Mouse (Mus musculus) kidney, adult 2 months (tissue): ENCODE measurements around the gene Klf12.

ENCODE experiments used
- CTCF ChIP-seq: fragments of 200-500 bp; conservative IDR thresholded peaks from 2 replicates; pipeline ENCODE4 v1.5.1; 2011; ENCODE audit warnings: low read depth, mild to moderate bottlenecking, control low read depth, low read length, moderate library complexity, mixed read lengths; ENCODE audit not compliant: insufficient read depth, insufficient read length
- POLR2A ChIP-seq: fragments of 200-500 bp; IDR thresholded peaks from one replicate; pipeline ENCODE4 v1.6.1; 2011; ENCODE audit warnings: low read depth, low read length, control low read depth

DNA sequence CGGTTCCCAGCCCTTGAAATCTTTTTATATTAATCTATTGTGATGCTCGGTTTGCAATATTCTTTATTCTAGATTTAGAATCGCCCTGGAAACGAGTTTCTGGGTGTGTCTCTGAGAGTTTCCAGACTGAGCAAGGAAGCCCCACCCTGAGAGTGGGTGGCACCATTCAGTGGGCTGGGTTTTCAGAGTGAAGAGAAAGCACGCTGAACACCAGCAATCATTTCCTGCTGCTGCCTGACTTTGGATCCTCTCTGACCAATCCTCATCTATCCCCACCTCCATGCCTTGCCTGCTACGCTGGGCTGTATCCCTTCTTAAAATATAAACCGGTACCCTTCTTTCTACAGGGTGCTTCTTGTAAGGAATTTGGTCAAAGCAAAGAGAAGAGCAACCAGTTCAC lies 71.4 kb downstream of the Klf12 start:
- no peak for TF ChIP-seq CTCF
- no peak for TF ChIP-seq POLR2A
